Mouse (Mus musculus) frontal cortex, postnatal 25 days (tissue): ENCODE results near the gene Nol9.

ENCODE experiments used
- DNase-seq, 2 experiments: peaks; one replicate each; pipeline ENCODE4 v3.0.0; 2022; ENCODE audit warnings: low spot score in 2 of 2

Nol9 gene

DNA sequence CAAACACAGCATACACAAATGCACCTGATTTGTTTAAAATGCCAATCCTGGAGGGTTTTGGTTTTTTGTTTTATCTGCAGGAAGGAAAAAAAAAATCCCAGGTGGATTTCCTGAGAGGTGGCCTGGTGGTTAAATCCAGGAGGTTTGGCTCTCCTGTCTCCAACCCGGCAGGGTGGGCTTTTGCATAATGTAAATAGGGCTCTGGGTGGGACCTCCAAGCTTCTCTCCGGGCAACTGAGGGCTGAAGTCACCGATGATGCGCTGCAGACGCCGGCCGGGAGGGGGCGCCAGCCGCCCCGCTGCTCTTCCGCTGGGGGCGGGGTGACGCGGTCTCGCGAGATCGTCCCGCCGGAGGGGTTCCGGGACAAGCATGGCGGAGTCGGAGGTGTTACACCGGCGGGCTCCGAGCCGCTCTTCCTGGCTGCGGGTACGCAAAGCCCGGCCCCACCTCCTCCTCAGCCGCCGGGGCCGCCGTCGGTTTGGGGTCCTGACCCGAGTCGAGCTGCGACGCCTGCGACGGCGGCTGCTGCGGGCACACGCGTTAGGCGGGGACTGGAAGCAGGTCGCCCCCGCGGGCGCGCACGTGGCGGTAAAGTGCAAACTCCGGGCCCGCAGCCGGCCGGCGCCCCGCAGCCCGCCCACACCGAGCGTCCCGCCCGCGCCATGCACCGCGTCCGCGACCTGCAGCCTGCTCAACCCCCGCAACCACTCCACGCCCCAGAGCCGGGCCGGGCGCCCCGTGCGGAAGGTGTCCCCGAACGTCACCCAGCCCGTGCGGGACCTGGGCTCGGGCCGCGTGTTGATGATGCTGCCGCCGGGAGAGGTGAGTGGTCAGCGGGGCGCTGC is at the start of gene Nol9:
Gene Nol9 (plus strand): TSS at position 337 of the 846 bp plus-strand sequence.
- DNase-seq, result peak; percentile 83 to 91

DNA sequence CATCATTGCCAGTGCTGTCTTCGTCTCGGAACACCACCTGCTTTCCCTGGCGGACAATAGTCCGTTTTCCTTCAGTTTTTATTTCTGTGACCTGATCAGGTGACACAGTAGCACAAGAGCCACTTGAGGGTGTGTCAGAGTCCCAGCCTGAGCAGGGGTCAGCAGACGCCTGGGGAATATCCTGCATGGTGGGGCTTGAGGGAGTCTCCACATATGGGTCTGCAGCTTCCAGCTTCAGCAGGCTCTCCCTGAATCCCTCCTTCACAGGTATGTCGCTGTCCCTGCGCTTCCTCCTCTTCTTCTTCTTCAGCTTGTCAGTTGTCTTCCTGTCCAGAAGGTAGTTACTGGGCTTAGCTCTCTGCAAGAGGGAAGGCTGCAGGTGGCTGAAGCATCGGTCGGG is 47.0 kb upstream of the Nol9 start:
- DNase-seq, result no peak

GRCm38 (mm10) chr4:151993035-151993434 is 46.1 kb upstream of the Nol9 start:
- DNase-seq, result no peak

DNA sequence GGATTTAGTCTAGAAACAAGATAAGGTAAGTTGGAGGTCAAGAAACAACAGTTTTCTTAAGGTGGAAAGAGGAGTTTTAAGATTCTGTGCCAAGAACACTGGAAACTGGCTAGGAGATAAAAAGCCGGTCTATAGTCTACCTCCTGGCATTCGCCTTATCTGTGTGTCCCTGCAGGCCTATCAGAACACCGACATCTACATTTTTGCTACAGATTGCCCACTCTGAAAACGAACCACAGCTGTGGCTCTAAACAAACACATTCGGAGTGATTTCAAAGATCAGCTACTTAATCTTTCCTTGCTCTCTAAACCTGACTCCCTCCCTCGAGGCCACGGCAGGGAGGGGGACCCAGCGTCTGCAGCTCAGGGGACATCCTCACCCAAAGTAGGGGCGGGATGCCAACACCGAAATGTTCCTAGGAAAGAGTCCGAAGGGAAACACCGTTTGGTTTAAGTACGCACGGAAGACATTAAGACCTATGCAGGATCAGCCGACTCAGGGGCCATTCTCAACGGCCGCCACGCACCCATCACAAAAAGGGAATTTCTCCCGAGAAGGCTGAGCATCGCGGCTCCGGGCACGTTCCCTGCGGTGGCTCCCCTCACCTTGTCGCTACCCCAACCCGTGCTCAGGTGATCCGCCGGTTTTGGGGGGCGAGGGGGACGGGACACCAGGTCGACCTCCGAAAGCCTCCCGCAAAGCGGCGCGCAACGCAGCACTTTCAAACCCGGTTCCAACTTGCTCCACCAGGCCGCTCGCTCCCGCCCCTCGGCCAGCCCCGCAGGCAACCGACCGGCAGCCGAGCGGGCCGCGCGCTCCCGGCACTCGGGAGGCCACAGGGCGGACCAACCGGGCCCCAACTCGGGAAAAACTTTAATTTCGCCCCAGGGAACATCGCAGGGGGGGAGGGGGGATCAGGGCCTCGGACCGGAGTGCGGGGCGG is 44.6 kb upstream of the Nol9 start:
- no peak for DNase-seq

GRCm38 (mm10) chr4:151995371-151996172 is 43.5 kb upstream of the Nol9 start:
- DNase-seq, result no peak

- peak; percentile 96 for DNase-seq
Observed at GRCm38 (mm10) chr4:151996173-151996950, 42.8 kb upstream of the Nol9 start, which contains the start of gene Phf13. Gene Phf13, minus strand, starts transcription at chr4:151996258.

GRCm38 (mm10) chr4:151996951-151997222 is 42.2 kb upstream of the Nol9 start:
- DNase-seq, result no peak

DNA sequence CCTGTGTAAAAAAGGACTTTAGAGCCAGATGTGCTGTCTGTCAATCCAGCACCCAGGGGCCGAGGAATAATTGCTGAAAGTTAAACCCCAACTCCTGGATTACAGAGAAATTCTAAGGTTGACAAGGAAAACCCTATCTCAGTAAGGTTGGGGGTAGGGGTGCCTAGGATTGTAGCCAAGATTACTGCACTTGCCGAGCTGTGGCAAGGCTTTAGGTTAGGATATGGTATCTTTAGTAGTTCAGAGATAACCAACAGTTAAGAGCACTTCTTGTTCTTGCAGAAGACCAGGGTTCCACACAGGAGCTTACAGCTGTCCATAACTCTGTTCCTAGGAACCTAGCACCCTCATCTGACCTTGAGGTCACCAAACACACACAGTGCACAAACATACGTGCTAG is 41.4 kb upstream of the Nol9 start:
- DNase-seq, result no peak

- no peak for DNase-seq
Observed at GRCm38 (mm10) chr4:151999481-151999880, 39.6 kb upstream of the Nol9 start.

GRCm38 (mm10) chr4:152000906-152001305 is 38.2 kb upstream of the Nol9 start:
- no peak for DNase-seq

DNA sequence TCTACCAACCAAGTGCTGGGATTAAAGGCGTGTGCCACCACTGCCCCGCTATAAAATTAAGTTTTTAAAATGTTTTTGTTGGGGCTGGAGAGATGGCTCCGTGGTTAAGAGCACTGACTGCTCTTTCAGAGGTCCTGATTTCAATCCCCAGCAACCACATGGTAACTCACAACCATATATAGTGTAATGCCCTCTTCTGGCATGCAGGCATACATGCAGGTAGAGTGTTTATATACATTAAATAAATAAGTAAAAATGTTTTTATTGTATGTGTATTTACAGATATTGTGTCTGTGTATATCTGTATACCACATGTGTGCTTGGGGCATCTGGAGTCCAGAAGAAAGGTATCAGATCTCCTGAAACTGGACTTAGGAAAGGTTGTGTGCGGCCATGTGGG is 37.8 kb upstream of the Nol9 start:
- DNase-seq, result no peak

DNA sequence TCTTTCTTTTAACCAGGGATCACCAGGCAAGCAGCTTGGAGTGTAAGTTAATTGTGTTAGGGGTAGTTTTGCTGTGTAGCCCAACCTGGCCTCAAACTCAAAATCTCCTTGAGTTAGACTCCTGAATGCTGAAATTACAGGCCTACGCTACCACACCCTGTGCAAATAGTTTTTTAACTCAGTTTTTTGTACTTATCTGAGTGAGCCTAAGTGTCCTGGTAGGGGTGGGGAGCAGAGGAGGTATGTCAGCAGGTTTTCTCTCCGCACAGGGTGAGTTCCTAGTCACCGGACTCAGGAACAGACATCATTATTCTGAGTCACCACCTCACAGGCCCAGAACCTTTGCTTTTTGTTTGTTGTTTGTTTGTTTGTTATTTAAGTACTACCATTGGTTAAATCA is 37.1 kb upstream of the Nol9 start:
- DNase-seq, result no peak

GRCm38 (mm10) chr4:152006137-152006536 is 33.0 kb upstream of the Nol9 start:
- DNase-seq, result no peak

DNA sequence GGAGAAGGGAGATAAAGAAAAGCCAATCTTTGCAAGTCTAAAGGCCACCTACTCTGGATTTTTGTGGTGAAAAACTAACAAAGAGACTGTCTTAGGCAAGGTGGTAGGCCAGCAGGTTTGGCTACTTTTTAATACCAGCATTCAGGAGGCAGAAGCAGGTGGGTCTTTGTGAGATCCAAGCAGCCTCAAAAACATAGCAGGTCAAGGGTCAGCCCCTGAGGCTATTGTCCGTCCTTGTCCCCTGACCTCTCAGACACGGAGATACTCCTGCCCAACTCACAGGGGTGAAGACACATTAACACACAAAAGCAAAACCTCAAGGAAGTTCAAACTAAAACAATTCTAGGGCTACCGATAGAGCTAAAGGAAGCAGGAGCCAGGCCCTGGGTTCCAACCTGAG is 32.3 kb upstream of the Nol9 start:
- no peak for DNase-seq

DNA sequence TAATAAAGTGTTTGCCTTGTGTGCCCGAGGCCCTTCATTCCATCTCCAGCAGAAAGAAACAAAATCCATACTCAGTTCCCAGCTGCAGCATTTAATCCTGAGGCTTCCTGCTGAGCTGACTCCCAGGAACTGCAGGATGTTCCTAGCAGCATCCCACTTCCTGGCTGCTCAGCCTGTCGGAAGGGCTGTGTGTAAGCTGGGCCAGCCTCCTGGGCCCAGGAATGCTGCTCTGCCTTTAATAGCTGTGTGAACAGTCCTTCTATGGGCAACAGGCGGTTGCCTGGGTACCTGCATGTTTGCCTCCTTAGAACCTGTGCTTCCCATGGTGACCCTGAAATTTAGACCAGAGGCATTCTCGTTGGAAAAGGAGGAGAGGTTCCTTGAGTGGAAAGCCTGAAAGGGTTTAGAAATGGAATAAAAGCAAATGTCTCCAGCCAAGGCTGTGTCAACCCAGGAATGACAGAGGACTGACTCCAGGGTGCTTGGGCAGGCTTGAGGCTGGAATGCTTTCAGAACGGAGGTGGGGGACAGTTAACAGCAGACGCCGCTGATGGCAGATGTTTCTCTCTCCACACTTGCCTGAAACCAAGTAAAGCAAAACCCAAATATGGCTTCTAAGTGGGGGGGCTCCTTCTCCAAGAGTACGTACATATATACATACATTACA is 31.5 kb upstream of the Nol9 start:
- no peak for DNase-seq

DNA sequence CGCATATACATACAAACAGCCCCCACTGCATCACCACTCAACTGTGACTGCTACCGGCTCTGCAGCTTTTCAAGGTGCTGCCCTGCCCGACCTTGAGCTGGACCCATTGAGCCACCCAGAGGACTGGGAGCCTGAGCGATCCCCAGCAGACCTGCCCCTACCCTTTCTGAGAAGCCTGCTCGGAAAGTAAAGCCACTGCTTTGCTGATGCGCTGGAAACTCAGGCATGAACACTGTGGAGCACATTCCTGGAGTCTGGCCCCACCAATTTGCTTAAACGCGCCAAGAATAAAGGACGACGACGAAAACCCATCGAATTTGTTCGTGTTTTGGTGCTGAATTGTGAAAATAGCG is 31.0 kb upstream of the Nol9 start:
- no peak for DNase-seq

- DNase-seq, result peak; percentile 85 to 88
Observed at GRCm38 (mm10) chr4:152008622-152009075, 30.5 kb upstream of the Nol9 start, which contains the start of gene Klhl21. Gene Klhl21, plus strand, starts transcription at chr4:152008803.

DNA sequence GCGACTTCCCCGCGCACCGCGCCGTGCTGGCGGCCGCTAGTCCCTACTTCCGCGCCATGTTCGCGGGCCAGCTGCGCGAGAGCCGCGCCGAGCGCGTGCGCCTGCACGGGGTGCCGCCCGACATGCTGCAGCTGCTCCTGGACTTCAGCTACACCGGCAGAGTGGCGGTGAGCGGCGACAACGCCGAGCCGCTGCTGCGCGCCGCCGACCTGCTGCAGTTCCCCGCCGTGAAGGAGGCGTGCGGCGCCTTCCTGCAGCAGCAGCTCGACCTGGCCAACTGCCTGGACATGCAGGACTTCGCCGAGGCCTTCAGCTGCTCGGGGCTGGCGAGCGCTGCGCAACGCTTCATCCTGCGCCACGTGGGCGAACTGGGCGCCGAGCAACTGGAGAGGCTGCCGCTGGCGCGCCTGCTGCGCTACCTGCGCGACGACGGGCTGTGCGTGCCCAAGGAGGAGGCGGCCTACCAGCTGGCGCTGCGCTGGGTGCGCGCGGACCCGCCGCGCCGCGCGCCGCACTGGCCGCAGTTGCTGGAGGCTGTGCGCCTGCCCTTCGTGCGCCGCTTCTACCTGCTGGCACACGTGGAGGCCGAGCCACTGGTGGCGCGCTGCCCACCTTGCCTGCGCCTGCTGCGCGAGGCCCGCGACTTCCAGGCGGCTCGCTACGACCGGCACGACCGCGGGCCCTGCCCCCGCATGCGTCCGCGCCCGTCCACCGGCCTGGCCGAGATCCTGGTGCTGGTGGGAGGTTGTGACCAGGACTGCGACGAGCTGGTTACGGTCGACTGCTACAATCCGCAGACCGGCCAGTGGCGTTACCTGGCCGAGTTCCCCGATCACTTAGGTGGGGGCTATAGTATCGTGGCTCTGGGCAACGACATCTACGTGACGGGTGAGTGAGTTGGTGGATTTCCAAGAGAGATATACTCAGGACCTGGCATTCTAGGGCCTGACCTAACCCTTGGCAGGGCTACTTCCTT is 29.8 kb upstream of the Nol9 start:
- DNase-seq, result peak; percentile 52 to 66

DNA sequence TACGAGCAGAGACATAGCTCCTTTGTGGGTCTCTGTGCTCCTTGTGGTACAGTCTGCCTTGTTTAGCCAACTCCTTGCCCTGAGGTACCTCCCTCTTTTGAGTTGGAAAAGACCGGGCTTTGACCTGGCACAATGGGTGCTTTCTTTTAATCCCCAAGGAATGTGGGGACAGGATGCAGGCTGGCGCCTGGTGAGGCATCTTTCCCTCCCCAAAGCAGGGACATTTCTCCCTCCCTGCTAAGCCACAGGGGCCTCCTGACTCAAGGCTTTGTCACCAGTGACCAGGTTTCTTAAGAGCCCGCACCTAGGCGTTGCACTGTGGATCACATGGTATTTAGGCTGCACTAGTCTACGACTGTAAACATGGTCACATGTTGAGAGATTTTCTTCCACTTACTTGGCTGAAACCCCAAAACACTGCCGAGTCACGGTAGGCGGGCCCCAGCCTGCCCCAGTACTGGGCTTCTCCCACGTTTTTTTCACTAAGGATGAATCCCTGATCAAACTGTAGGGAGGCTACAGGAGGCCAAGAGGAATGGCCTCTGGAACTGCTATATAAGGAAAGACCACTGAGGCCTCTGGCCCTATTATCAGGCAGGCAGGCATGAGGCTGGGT is 28.9 kb upstream of the Nol9 start:
- no peak for DNase-seq
